Mouse (Mus musculus): ENCODE measurements at regions not wholly inside any gene's neighbourhood (a gene's known extent, or its start where the extent isn't known, plus 50 kb on each side); places are given as distances from the start of the nearest gene placed in this dataset.

- no peaks in the 10 kb centered on the region for H3K27me3 ChIP-seq (ENCODE audit: control insufficient read depth, insufficient read depth, low read length)
- no peaks in the 10 kb centered on the region for H3K4me1 ChIP-seq (ENCODE audit: control insufficient read depth, insufficient read depth, low read length)
- WGBS = 92% methylated on average over 4 of the region's 4 CpGs
- DNase-seq = no peak
- TF ChIP-seq POLR2A (IDR thresholded peaks at IDR 0.05; ENCODE audit: borderline replicate concordance, insufficient read depth, low read length) (no peak), CTCF (IDR thresholded peaks at IDR 0.05; ENCODE audit: borderline replicate concordance, insufficient read depth, low read depth, low read length) (no peak)
- H3K27ac ChIP-seq (ENCODE audit: insufficient read depth, low read length) = no peak overlapping the region
- H3K4me3 ChIP-seq (replicated peaks; ENCODE audit: insufficient read depth, low read depth, low read length) = no peak overlapping the region
Observed at GRCm38 (mm10) chr9:116374343-116374742, 199.2 kb upstream of the Tgfbr2 start.

- Histone ChIP-seq H3K4me1 (ENCODE audit: control insufficient read depth, insufficient read depth, low read length) (no peaks in the 10 kb centered on the region), H3K27me3 (ENCODE audit: control insufficient read depth, insufficient read depth, low read length) (no peaks in the 10 kb centered on the region), H3K27ac (ENCODE audit: insufficient read depth, low read length) (no peak overlapping the region), H3K4me3 (replicated peaks; ENCODE audit: insufficient read depth, low read depth, low read length) (no peak overlapping the region)
- DNase-seq = no peak
- WGBS = 80% methylated on average over 3 of the region's 3 CpGs
- no peak for TF ChIP-seq CTCF (IDR thresholded peaks at IDR 0.05; ENCODE audit: borderline replicate concordance, insufficient read depth, low read depth, low read length)
- no peak for TF ChIP-seq POLR2A (IDR thresholded peaks at IDR 0.05; ENCODE audit: borderline replicate concordance, insufficient read depth, low read length)
Observed at GRCm38 (mm10) chr9:116373396-116373795, 198.2 kb upstream of the Tgfbr2 start.

GRCm38 (mm10) chr9:116369059-116369718 is 194.0 kb upstream of the Tgfbr2 start:
- no peak overlapping the region for H3K27ac ChIP-seq (ENCODE audit: insufficient read depth, low read length)
- no peak for DNase-seq
- TF ChIP-seq CTCF (IDR thresholded peaks at IDR 0.05; ENCODE audit: borderline replicate concordance, insufficient read depth, low read depth, low read length) (no peak), POLR2A (IDR thresholded peaks at IDR 0.05; ENCODE audit: borderline replicate concordance, insufficient read depth, low read length) (no peak)

GRCm38 (mm10) chr9:116366713-116367112 is 191.6 kb upstream of the Tgfbr2 start:
- H3K27ac ChIP-seq (ENCODE audit: insufficient read depth, low read length) = no peak overlapping the region
- DNase-seq = no peak
- no peak overlapping the region for H3K4me3 ChIP-seq (replicated peaks; ENCODE audit: insufficient read depth, low read depth, low read length)
- H3K27me3 ChIP-seq (ENCODE audit: control insufficient read depth, insufficient read depth, low read length) = no peaks in the 10 kb centered on the region; the same call in 1 of the 2 replicates
- TF ChIP-seq CTCF (IDR thresholded peaks at IDR 0.05; ENCODE audit: borderline replicate concordance, insufficient read depth, low read depth, low read length) (no peak), POLR2A (IDR thresholded peaks at IDR 0.05; ENCODE audit: borderline replicate concordance, insufficient read depth, low read length) (no peak)
- no peaks in the 10 kb centered on the region for H3K4me1 ChIP-seq (ENCODE audit: control insufficient read depth, insufficient read depth, low read length)
- WGBS = 96% methylated on average over 7 of the region's 7 CpGs

More at GRCm38 (mm10) chr9:116369059-116369718, 194.0 kb upstream of the Tgfbr2 start:
- no peaks in the 10 kb centered on the region; the same call in 1 of the 2 replicates for H3K27me3 ChIP-seq (ENCODE audit: control insufficient read depth, insufficient read depth, low read length)
- no peak overlapping the region for H3K4me3 ChIP-seq (replicated peaks; ENCODE audit: insufficient read depth, low read depth, low read length)
- H3K4me1 ChIP-seq (ENCODE audit: control insufficient read depth, insufficient read depth, low read length) = no peaks in the 10 kb centered on the region

GRCm38 (mm10) chr9:116366193-116366592 is 191.0 kb upstream of the Tgfbr2 start:
- H3K4me1 ChIP-seq (ENCODE audit: control insufficient read depth, insufficient read depth, low read length) = no peaks in the 10 kb centered on the region
- no peak for DNase-seq
- WGBS = 70% methylated on average over 9 of the region's 9 CpGs
- no peak overlapping the region for H3K27ac ChIP-seq (ENCODE audit: insufficient read depth, low read length)
- no peaks in the 10 kb centered on the region; the same call in 1 of the 2 replicates for H3K27me3 ChIP-seq (ENCODE audit: control insufficient read depth, insufficient read depth, low read length)
- TF ChIP-seq CTCF (IDR thresholded peaks at IDR 0.05; ENCODE audit: borderline replicate concordance, insufficient read depth, low read depth, low read length) (no peak), POLR2A (IDR thresholded peaks at IDR 0.05; ENCODE audit: borderline replicate concordance, insufficient read depth, low read length) (no peak)
- H3K4me3 ChIP-seq (replicated peaks; ENCODE audit: insufficient read depth, low read depth, low read length) = no peak overlapping the region

- Histone ChIP-seq H3K4me1 (ENCODE audit: control insufficient read depth, insufficient read depth, low read length) (no peaks in the 10 kb centered on the region), H3K27me3 (ENCODE audit: control insufficient read depth, insufficient read depth, low read length) (no peaks in the 10 kb centered on the region; the same call in 1 of the 2 replicates), H3K4me3 (replicated peaks; ENCODE audit: insufficient read depth, low read depth, low read length) (no peak overlapping the region), H3K27ac (ENCODE audit: insufficient read depth, low read length) (no peak overlapping the region)
- no peak for TF ChIP-seq POLR2A (IDR thresholded peaks at IDR 0.05; ENCODE audit: borderline replicate concordance, insufficient read depth, low read length)
- no peak for TF ChIP-seq CTCF (IDR thresholded peaks at IDR 0.05; ENCODE audit: borderline replicate concordance, insufficient read depth, low read depth, low read length)
- 38% methylated on average over 3 of the region's 3 CpGs for WGBS
- DNase-seq = no peak
Observed at GRCm38 (mm10) chr9:116365701-116366100, 190.5 kb upstream of the Tgfbr2 start.

- Histone ChIP-seq H3K4me3 (replicated peaks; ENCODE audit: insufficient read depth, low read depth, low read length) (no peak overlapping the region), H3K27me3 (ENCODE audit: control insufficient read depth, insufficient read depth, low read length) (no peaks in the 10 kb centered on the region; the same call in 1 of the 2 replicates), H3K4me1 (ENCODE audit: control insufficient read depth, insufficient read depth, low read length) (no peaks in the 10 kb centered on the region), H3K27ac (ENCODE audit: insufficient read depth, low read length) (no peak overlapping the region)
- WGBS = 26% methylated on average over 12 of the region's 12 CpGs
- DNase-seq = no peak
- TF ChIP-seq CTCF (IDR thresholded peaks at IDR 0.05; ENCODE audit: borderline replicate concordance, insufficient read depth, low read depth, low read length) (no peak), POLR2A (IDR thresholded peaks at IDR 0.05; ENCODE audit: borderline replicate concordance, insufficient read depth, low read length) (no peak)
Observed at GRCm38 (mm10) chr9:116365016-116365685, 190.0 kb upstream of the Tgfbr2 start.

- Histone ChIP-seq H3K4me3 (replicated peaks; ENCODE audit: insufficient read depth, low read depth, low read length) (no peak overlapping the region), H3K4me1 (ENCODE audit: control insufficient read depth, insufficient read depth, low read length) (no peaks in the 10 kb centered on the region), H3K27me3 (ENCODE audit: control insufficient read depth, insufficient read depth, low read length) (no peaks in the 10 kb centered on the region), H3K27ac (ENCODE audit: insufficient read depth, low read length) (no peak overlapping the region)
- no peak for DNase-seq
- 85% methylated on average over 3 of the region's 3 CpGs for WGBS
- TF ChIP-seq CTCF (IDR thresholded peaks at IDR 0.05; ENCODE audit: borderline replicate concordance, insufficient read depth, low read depth, low read length) (no peak), POLR2A (IDR thresholded peaks at IDR 0.05; ENCODE audit: borderline replicate concordance, insufficient read depth, low read length) (no peak)
Observed at GRCm38 (mm10) chr9:116361092-116361491, 185.9 kb upstream of the Tgfbr2 start.
